Mouse (Mus musculus) layer of hippocampus, adult 18-20 months (tissue): ENCODE data around the gene Vti1b. TPM values are rescaled to one million over a fixed set of nuclear protein-coding genes. Genes with fewer than 3 reads are reported as not detected.
A peak's percentile ranks its signal among the peaks of the same experiment; 100 is the strongest.
"Not testable (repeated sequence)": the region's sequence is repeated elsewhere in the genome, so short reads cannot be mapped to it uniquely, and the experiment has no call there.

Experiments
- DNase-seq, 2 experiments: peaks; one replicate each; pipeline ENCODE4 v3.0.0; 2022; ENCODE audit warnings: low spot score in 2 of 2
- long read RNA-seq: library from polyadenylated mRNA; stranded (forward); transcript quantifications from one replicate; pipeline ENCODE4 v2.0.0, GENCODE M21; 2021
- total RNA-seq, 2 experiments: library from RNA; stranded (reverse); gene quantifications; 2 replicates each; pipeline ENCODE4 v1.2.3; 2021

Gene Vti1b
- 100 to 1,000 TPM; 181 to 184 TPM for total RNA-seq
- long read RNA-seq, transcript Vti1b-201 (6 exons, 1,490 nt): major isoform, 109 of 127 reads
- long read RNA-seq, partial matches to known transcripts: 3 of 127 reads
- long read RNA-seq, other reads (novel, unspliced or antisense): 11 of 127 reads

DNA sequence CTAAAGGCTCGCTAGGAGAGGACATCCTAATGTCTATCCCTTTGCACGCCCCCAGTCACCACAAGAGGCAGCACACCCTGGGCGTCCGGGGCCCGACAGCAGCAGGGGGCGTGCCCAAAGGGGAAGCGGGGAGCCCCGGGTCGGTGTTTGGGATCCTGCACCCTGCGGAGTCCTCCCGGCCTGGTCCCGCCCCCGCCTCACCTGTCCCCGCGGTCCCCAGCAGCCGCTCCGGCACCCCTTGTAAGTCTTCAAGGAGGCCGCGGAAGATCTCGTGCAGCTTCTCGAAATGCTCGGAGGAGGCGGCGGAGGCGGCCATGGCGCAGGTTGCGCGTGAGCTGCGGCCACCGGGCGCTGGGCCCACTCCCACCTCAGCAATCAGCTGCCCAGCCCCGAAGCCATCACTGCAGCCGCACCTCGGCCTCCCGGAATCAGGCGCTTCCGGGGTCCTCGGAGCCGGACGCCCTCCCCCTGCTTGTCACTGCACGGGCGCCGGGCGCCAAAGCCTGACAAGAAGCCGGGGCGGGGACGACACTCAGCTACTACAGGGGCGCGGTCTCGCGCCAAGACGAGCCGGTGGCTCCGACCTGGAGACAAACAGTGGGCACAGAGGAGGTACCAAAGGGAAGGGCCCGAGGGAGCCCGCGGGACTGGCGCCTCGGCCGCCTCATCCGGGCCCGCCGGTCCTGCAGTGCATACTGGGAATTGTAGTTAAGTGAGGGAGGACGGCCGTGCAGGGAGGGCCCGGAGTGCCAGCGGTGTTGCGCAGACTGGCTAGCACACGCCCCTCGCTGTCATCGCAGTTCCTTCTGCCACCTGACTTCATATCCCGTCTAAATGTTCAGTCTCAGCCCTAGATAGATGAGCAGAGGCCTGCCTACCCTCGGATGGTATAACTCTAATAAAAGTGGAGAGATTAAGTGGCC, at the start of gene Vti1b:
Vti1b (minus strand) TSS at position 649 of the 923 bp plus-strand sequence.
- DNase-seq: peak; percentile 94

DNA sequence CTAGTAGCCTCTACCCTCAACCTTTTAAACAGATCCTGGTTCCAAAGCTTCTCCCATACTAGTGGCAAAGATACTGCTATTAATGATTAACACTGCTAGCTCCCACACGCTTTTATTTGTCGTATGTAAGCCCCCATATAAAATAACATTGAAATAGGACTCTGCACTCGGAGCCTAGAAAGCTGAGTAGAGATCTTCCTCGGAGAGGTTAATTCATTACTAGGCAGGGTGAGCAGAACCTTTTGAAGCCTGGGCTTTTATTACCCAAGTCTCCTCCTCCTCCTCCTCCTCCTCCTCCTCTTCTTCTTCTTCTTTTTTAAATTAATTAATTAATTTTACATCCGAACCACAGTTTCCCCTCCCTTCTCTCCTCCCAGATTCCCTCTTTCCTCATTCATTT, 45.0 kb upstream of the Vti1b start:
- no peak for DNase-seq

DNA sequence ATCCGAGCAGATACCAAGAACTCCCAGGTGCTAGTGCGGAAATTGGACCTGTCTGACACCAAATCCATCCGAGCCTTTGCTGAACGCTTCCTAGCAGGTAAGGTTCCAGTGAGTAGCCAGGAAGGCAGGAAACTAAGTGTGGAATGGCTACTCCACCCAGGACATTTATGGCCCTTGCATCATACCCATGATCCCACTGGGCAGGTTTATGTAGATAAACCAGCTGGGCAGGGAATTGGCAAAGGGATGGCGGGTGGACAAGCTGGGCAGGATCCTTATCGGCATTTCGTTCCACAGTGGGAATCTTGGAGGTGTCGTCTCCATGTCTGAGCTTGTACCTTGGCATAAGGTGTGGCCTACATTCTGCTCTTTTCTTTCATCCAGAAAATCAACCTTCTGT, 39.0 kb upstream of the Vti1b start:
- DNase-seq: no peak

DNA sequence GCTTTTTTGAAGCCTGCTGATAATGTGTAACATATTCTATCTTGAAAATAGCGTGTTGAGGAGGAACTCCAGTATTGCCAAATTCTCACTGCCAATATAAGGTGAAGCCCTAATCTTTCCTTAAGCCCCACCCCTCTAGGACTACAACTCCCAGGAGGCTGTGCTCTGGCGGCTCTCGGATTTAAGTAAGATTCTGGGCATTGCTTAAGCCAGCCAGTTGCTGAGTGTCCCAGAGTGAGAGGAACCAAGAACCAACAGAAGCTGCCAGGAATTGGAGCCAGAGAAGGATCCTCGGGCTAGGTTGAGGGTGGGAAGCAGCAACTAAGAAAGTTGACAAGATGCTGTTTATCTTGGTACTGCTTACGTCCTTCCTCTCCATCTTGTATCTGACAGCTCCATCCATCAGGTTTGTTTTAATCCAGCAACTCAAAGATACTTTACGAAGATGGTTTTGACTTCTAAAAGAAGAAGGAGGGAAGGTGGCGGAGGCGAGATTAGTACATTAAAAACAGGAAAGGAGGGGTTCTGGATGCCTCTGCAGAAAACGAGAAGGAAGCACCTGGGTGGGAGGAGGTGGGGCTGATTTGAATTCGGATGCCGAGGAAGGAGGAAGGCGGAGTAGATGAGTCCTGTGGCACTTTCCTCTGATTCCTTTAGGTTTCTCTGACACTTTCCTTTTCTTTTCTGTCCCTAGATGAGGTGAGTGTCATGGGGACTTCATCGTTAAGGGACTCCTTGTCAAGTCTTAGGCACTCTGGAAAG, 36.4 kb upstream of the Vti1b start, which contains the start of gene Rdh12:
Rdh12 (plus strand) TSS at position 212 of the 762 bp plus-strand sequence.
- DNase-seq: peak; percentile 33 to 61

DNA sequence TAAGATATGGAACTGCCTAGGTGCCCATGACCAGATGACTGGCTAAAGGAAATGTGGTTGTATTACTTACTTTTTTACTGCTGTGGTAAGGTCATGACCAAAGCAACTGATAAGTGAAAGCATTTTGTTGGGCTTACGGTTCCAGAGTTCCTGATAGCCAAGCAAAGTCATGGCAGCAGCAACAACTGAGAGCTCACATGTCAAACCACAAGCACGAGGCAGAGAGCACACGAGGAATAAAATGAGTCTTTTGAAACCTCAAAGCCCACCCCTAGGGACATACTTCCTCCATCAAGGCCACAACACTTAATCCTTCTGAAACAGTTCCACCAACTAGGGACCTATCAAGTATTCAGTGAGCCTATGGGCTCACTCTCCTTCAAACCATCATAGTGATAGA, 29.4 kb upstream of the Vti1b start:
- DNase-seq: no peak

DNA sequence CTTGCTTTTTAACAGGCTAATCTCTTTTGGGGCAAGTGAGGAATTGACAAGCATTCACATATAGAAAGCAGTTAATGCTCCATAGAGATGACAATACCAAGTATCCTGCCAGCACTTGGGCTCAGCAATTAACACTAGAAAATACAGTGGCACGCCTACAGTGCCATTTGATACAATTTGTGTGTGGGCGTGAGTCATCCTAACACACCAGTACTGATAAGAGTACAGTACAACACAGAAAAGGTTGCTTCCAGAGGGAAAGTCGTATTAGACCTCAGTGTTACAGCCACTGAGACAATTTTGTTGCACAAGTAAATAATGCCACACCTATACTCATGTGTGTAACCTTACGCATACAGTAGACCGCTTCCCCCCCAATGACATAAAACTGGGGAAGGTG, 24.6 kb upstream of the Vti1b start:
- DNase-seq: peak; percentile 19 to 79

DNA sequence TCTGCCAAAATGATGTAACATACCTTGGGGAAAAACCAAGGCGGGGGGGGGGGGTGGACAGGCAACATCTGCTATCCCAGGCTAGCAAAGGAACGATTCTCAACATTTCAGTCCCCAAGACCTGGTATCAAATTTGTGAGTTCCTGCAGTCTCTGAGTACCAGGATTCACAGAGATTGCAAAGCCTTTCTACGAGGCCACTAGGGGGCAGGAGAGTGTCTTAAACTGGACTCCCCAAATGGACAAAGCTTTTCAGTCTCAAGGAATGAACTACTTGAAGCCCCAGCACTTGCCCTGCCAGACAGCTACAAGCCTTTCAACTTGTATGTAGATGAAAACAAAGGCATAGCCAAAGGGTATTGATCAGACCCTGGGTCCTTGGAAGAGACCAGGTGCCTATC, 21.0 kb upstream of the Vti1b start:
- peak; percentile 25 to 83 for DNase-seq

DNA sequence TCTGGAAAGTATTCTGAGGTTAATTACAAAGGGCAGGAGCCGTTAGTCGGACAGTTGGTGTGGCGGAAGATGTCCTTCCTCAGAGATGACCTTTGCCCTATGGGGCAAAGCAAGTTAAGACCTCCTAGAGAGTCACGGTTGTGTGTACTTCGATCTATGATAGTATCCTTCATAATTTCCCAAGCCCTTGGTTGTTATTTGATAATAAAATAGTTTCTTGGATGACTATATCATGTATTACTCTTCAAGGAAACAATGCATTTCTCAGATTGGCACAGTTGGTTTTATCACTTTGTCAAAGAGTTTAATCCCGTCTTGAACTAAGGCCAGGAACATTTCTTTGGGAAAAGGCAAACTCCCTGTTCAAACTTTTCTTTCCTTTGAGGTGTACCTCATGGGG, 19.7 kb upstream of the Vti1b start, which contains the start of gene Rdh11:
Rdh11 (minus strand) TSS at position 101 of the 400 bp plus-strand sequence.
- no peak for DNase-seq

DNA sequence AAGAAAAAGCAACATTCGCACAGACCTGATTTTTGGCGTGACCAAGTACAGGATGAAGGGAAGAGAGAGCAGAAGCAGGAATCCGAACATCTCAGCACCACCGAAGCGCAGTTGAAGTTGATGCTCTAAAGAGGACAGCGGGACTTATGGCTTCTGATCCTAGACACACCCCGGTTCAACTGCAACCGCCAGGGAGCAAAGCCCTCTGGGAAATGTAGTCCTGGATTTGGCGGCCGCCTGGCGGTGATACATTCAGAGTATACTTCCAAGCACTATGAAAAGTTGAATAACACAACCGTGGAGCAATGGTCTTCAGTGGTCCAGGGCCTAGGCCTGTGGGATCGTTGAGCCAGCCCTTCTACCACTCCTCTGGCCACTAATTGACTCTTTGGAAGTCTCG, 19.2 kb upstream of the Vti1b start:
- peak; percentile 53 to 85 for DNase-seq

DNA sequence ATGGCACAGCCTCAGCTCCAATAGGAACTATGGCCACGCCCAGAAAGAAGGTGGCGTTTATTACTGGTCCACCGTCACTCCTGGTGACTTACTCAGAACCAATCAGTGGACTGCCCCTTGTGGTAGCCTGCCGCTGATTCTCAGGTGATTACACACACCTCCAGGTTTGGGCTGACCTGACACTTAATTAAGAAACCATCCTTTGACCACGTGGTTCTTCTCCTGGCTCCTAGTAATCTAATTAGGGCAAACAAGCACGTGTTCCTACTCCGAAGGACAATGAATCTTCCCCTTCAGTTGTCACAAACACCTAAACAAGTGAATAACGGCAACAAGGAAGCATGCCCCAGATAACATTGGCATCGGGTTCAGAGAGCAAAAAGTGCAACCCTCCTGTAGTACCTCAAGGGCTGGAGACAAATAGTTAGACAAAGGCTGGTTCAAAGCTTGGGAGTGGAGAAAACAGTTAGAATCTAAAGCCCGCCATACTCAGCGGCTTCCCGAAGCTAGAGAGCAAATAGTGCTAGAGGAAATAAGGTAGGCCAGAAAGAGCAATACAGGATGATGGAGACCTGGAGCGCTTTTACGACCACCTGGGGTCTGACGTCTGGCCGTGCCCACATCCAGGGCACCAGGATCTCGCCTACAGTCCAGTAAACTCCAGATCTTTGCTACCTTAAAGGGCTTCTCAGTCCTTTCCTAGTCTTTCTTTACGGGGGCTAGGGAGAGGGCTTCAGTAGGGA, 18.6 kb upstream of the Vti1b start:
- peak; percentile 28 to 62 for DNase-seq

DNA sequence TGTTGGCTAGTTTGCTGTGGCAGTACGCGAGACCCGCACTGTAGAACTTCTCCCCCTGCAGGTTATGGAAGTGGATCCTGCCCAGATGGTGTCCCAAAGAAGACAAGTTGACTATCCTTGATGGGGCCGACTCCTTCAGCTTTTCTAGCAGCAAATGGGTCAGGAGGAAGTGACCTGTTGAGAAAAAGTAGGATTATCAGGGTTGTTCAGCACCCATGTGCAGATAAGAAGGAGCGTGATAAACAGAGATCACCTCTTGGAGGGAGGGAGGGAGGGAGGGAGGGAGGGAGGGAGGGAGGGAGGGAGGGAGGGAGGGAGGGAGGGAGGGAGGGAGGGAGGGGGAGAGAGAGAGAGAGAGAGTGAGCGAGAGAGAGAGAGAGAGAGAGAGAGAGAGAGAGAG, 12.7 kb upstream of the Vti1b start:
- DNase-seq: not testable (repeated sequence)

DNA sequence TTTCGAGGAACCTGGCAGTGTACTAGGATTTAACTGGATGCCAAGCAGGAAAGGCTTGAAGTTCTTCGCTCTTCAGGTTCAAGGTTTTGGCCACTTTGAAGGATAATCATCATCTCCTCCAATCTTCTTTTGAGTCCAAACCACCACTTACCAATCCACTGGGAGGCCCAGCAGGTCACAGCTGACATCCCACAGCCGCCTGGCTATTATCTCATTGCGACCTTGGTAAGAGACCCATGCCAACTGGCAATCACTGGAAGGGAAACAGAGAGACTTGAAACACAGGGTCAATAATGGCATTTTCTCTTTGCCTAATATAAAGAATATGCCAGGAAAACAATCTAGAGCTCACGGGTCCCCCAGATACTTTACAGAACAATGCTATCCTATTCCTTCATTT, 3.5 kb upstream of the Vti1b start:
- DNase-seq: no peak

DNA sequence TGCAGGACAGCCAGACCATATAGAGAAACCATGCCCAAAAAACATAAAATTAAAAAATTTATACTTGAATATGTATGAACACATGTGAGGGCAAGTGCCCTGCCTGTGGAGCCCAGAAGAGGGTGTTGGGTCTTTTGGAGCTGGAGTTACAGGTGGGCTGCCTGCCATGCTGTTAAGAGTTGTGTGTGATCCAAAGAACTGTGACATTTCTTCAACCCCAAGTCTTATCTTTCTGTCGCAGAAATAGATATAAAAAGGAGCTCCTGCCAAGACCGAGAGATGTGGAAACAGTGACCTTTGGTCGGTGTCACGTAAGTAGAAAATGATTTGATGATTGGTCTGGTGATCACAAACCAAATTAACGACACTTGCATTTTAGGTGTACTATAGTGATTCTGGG, 1.3 kb upstream of the Vti1b start:
- no peak for DNase-seq

DNA sequence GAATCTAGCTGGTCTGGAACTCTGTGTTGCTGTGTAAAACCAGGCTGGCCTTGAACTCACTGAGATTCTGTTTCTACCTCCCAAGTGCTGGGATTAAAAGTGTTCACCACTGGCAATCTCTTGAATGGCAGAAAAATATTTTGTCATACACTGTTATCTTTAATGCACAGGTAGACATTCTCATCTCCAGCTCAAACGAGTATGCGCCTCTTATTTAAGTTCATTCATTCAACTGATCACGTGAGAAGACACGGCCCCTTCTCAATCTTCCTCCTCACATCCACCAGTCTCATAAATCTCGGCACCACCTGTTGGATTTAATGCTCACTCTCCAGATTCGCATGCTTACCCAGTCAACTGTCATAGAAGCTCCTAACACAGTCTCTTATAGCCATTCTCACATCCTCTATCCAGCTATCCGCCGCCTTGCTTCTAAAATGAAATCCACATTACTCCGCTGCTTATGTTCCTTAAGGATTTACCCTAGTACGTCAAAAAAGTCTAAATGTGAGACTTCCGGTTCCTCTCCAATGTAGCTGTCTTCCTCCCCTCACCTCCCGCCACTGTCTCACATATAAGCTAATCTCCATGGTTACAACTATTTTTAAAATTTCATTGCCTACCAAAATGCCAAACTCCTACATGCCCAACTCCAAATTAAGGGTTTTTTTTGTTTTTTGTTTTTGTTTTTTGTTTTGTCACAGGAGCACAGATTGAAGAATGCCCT, 1.0 kb downstream of the Vti1b start:
- DNase-seq: peak in 1 of 2 experiments; percentile 33

DNA sequence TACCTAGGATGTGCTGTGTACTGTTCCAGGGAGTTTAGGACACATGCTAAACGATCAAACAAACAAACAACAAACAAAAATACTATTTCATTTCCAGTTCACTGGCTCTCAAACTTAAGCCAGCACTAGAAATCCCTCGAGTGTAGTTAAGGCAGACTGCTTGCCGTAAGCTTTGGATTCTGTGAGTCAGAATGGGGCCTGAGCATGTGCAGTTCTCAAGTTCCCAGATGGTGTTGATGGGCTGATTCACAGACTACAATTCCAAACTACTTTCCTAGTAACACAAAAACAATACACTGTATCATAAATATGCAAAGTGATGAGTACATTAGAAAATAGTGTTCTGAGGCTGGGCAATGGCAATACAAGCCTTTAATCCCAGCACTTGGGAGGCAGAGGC, 2.0 kb downstream of the Vti1b start:
- DNase-seq: peak; percentile 54 to 82

DNA sequence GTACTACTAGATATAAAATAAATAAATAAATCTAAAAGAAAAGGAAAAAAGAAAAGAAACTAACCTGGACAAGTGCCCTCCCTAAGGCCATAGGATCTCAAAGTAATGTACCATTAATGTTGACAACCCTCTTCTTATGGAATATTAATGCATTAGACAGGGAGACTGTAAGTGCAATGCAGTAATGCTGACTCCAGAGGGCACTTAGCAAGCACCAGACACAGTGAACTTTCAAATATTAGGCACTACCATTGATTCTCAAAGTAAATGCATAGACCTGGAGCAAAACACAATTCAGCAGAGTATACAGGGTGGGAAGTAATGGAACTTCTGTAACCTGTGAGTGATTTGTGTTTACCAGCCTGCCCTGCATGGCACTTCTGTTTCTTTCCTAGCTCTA, 3.3 kb downstream of the Vti1b start:
- no peak for DNase-seq

DNA sequence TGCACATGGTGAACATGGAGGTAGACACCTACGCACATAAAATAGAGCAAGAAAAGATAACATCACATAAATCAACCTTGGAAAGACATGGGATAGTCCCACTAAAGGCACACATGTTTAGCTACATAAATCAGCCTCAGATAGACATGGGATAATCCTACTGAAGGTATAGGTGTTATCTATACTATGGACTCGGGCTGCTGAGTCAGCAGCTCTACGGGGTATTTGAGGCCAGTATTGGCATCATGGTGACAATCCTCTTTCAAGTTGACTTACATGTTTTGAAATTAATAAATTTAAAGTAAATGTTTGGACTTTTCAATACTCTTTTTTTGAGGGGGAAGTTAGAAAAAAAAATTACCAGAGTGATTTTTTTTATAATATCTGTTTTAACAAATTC, 9.6 kb downstream of the Vti1b start:
- DNase-seq: no peak

DNA sequence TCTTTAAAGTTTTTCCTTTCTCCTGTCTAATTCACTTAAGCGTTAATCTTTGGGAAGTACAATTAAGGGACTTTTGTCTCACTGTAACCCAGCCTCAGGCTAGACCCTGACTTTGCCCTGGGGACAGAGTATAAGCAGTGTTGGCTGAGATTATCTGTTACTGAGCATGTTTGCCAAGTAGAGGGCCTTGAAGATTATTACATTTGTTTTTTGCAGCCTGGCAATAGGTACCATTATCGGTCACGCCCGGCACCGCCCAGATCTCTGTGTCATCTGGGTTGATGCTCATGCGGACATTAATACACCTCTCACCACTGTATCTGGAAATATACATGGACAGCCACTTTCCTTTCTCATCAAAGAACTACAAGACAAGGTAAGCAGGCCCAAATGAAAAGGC, 22.8 kb downstream of the Vti1b start:
- no peak for DNase-seq

DNA sequence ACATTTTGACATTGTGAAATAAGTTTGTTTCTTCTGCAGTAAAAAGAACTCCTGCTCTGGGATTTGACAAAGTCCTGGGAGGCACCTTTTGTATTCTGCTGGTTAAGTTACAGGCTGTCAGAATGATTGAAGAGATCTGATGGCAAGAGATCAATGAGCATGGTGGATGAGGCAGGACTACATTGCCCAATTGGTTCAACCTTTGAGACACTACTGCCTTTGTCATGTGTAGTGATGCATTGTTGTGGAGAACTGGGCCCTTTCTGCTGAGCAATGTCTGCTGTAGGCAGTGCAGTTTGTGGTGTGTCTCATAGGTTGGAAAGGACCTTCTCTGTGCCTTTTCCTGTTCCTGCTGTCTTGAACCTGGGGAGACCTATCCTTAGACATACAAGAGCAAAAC, 31.1 kb downstream of the Vti1b start:
- no peak for DNase-seq

DNA sequence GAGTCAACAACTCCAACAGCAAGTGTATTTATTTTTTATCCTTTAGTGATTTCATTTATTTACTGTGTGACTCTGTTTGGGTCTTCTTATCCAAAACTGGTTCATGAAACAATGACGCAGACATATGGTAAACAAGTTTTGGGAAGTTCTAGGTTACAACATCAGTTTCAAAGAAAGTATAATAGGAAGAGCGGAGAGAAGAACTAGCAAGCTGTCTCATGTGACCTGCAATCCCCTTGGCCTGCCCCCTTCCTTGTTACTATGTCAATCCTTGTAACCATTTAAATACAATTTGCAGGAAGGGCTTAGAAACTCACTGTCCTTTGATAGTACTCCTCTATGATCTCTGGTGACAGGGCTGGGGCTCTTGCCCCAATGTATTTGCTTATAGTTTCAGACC, 31.7 kb downstream of the Vti1b start:
- no peak for DNase-seq

DNA sequence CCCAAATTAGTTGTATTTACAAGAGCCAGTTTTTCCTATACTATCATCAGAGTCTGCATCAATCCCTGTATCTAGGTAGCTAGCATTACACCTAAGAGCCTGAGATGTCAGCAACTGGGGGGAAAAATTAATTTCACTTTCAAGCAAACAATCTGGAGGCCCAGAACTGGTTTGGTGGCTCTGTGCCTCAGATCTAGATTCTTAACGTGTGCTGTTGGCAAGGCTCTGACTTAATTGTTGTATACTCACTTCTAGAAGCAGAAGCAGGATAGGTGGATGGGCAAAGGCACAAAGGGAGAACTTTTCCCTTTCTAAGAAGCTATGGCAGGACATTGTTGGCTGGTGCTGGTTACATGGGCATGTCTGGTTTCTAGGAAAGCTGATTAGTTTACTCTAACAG, 33.0 kb downstream of the Vti1b start:
- DNase-seq: no peak
